Mouse (Mus musculus) cerebellum, adult 2 months (tissue): ENCODE measurements at regions not wholly inside any gene's neighbourhood (a gene's known extent, or its start where the extent isn't known, plus 50 kb on each side); places are given as distances from the start of the nearest gene placed in this dataset.

Source experiments
- CTCF ChIP-seq: fragments of 200-500 bp; IDR thresholded peaks from 2 replicates; pipeline ENCODE4 v1.5.1; 2011; ENCODE audit warnings: low read depth, mild to moderate bottlenecking, control low read depth, low read length, moderate library complexity, borderline replicate concordance; ENCODE audit not compliant: insufficient read depth
- POLR2A ChIP-seq: fragments of 200-500 bp; IDR thresholded peaks from 2 replicates; pipeline ENCODE4 v1.6.1; 2011; ENCODE audit warnings: low read length, control low read depth, borderline replicate concordance; ENCODE audit not compliant: insufficient read depth

GRCm38 (mm10) chrX:51910576-51910975 lies 62.0 kb downstream of the 1700080O16Rik start:
- TF ChIP-seq POLR2A (no peak), CTCF (no peak)
